Mouse (Mus musculus) retina, postnatal 7 days (tissue): ENCODE results near the gene Ttc23.

ENCODE experiments used
- DNase-seq: peaks from one replicate; pipeline ENCODE4 v3.0.0-alpha.2; 2012; ENCODE audit warnings: low read depth, low spot score

Gene Ttc23

DNA sequence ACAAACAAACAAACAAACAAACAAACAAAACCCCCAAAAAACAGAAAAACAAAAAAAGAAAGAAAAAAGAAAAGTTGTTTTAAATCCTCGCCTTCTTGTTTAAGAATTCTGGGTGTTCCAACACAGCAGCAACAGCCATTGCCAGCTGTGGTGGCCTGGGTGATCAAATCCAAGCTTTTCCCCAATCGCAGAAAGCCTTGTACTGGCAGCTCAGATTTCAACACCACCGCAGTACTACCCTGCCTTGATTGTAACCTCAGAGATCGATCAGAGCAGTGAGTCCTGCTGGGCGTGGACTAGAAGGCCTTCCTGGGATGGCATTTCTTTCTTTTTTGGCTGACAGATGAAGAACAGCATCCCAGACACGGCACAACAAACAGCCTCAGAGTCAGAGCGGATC lies 48.7 kb downstream of the Ttc23 start:
- no peak for DNase-seq

DNA sequence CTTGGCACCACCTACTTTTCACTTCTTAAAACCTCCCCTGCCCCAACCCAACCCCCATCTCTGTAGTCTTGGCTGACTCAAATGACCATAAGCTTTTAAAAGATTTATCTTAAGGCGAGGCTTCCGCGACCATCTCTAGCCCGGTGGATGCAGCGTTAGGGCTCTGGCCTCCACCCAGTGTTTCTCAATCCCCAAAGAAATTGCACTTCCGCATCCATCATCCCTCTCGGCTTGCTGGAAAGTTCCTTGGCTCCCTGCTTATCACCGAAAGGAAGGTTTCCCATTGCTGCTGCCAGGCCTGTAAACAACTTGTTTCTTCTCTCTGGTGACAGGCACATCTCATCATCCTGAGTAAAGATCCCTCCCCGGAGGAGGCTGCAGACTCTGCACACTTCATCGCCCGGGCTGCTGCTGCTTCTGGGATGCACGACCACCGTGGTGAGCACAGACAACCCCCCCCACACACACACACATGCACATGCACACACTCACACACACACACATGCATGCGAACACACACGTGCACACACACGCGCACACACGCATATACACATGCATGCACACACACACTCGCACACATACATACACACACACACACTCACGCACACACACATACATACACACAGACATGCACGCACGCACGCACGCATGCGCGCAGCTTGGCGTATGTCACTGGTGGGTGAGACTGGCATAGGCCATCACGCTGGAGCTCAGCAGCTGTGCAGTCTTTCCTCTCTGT lies 50.9 kb downstream of the Ttc23 start:
- DNase-seq: no peak

DNA sequence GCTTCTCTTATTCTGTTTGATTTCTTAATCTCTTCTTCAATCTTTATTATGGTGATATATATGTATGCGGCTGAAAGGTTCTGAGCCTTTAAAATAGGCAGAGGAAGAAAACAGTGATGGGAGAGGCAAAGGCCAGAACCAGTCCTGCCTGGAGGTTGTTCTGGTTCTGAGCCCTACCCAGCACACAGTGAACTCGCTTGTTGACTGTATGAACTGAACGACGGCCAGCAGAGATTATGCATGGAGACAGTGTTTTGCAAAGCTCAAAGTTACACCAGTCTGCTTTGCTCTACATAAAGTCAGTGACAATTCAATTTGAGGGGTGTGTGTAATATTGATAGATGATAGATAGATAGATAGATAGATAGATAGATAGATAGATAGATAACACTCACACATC lies 52.1 kb downstream of the Ttc23 start:
- DNase-seq: no peak

DNA sequence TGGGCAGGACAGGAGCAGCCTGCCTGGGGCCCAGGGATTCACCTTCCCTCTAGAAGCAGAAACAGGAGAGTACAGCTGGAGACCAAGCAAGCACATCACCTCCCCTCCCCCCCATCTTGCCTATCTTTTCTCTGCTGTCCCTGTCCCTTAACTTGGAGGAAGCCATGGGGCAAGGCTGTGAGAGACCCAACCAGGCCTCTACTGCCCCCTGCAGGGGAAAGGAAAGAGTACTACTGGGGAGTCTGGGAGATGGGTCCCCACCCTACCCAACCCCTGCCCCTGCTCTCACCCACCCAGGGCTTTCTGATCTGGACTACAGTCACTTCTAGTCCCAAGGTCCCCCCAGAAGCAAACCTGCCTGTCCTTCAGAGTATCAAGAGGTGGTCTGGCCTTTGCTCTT lies 53.6 kb downstream of the Ttc23 start:
- DNase-seq: peak; percentile 14

DNA sequence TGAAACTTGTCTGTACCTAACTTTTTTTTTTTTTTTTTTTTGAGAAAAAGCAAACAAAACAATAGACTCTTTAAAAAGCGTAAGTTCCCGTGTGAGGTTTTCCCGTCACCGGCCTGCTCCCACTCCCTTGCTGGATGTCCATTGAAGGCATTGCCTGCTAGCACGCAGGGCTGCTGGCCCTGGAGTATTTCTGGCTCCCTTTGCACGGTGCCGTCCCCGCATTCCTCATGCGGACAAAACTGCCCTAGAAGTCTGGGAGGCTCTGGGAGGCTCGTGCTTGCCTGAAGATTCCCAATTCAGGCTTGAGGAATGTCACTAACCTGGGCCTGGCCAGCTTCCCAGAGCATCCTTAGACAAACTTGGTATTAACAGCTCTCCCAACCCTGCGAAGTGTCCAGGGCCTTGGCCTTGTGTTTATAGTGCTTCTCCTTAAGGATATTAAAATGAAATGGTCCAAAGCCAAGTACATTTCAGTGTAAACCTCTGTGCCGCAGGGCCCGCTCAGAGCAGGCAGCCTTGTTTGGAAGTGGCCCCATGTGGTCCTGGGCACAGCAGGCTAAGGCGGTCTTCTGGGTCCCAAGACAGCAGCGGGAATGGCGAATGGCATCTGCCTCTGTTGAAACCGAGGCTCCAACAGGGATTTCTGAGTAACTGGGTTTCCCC lies 54.2 kb downstream of the Ttc23 start:
- DNase-seq: no peak

DNA sequence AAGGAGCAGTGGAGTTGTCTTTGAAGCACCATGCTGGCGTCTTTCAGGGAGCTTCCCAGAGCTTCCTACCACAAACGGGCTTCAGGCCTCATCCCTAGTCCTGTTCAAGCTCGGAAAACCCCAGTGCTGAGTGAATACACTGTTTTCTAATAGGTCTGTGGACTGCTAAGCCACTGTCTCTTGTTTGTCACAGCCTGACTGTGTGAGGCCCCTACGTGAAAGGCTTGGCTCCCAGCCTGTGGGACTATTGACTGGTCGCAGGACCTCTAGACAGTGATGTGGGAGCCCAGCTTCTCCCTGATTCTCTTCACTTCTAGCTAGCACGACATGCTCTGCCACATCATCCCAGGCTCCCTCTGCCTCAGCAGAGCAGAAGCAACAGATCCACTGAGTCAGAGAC lies 61.0 kb downstream of the Ttc23 start:
- no peak for DNase-seq

DNA sequence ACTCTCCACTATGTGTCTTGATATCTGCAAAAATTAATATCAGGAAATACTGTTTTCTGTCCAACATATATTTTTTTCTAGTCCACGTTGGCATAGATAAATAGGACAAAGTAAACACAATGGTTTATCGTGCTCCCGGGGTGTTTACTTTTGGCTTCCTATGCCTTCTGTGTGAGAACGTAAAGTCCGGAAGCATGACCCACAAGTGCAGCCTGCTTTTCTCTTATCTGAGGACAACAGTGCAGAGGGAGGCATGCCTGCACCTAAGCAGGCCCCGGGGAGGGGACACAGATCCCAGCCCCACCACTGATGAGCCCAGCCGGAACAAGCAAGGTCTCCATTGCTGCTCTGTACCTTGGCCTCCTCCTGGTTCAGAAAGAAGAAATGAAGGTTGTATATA lies 63.0 kb downstream of the Ttc23 start:
- DNase-seq: no peak

DNA sequence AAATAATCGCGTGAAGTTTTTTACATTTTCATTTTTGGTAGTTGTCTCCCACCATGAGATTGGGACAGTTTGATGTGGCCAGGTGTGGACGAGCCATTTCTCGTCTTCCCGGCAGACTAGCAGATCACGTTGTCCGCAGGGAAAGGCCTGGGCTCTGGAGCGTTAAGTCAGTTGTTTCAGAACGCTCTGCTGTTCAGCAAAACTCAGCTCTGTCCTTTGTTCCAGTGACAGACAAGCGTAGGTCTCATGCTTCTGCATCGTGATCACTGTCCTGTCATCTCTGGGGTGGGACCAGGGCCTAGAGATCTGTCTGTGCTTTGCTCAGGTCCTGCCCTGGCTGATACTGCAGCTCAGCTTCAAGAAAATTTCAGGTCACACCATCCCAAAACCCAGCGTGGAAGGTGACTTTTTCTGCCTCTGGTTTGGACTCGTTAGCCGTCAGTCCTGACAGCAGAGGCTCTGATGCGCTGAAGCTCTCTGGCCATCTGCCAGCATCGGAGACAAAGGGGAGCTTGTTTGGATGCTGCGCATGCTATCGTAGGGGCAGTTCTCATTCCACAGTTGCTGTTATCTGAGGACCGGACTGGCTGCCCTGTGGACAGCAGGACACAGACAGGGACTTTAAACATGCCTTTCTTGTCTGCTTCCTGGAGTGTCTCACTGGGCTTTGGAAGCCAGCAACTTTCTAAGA lies 66.8 kb downstream of the Ttc23 start:
- peak; percentile 46 for DNase-seq

DNA sequence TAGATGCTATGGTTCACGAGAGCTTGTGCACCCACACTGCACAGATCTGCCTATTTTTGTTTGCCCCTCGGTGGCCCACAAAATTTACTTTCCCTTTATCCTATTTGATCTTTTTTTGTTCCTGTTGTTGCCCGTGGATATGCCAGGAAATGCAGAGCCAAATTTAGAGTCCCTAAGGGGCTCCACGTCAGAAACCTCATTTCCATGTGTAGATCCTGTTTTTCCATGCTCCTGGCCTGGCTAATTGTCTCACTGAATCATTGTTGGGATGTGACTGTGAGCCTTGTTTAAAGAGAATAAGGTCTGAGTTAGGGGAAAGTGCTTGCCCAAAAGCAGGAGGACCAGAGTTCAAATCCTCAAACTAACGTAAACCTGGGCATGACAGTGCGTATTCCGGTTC lies 68.0 kb downstream of the Ttc23 start:
- DNase-seq: no peak

DNA sequence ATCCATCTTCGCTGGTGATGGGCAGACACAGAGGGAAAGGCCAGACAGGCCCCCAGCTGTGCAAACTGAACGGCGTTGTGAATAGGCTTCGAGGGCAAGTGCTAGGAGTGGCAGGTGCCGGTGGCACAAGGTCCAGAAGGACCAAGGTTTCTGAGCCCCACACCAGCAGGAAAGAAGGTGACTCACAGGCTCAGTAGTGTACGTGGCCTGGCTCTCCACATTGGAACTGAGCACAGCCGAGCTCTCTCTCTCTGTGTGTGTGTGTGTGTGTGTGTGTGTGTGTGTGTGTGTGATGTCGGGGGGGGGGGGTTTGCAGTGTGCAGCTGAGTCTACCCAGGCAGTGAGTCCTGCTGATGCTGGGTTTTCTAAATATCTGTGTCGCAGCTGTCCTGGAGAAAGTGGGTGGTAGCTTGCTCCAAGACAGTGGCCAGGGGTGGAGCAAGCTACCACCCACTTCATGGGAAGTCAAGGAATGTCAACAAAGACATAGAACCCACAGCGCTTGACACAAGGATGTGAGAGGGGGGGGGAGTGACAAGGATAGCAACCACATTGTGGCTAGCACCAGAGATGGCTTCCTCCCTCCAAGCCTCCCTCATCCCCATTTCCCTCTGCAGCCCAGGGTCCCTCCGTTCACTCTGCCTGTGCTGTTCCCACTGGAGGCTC lies 69.1 kb downstream of the Ttc23 start:
- DNase-seq: no peak

DNA sequence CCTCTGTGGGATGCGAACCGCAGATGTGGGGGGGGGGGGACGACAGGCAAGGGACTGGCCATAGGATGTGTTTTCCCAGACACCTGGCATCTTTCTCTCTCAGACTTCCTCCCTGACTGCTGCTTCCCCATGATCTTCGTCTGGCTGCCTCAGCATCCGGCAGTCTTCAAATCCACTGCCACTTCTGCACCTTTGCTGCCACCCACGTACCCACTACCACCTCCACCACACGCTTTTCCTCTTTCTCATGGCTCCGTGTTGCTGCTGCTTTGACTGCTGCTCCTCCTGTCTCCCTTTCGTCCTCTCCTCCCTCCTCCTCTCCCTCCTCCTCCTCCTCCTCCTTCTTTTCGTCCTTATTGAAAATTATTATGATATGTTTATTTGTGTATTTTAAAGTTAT lies 69.7 kb downstream of the Ttc23 start:
- no peak for DNase-seq

DNA sequence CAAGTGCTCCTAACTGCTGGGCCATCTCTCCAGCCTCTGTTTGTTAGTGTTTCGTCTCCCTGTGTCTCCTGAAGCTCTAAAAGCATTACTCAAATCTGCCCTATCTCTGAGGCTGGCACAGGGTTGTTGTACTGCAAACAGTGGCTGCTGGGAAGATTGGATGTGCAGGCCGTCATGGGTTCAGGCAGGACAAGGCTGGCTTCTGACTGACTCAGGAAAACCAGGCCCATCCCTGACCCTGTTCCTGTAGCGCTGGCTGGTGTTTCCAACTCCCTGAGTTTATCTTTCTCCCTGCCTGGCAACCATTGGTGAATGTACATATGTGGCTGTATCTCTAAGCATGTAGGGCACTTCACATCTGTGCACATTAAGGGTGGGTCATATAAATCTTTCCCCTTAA lies 70.3 kb downstream of the Ttc23 start:
- no peak for DNase-seq

DNA sequence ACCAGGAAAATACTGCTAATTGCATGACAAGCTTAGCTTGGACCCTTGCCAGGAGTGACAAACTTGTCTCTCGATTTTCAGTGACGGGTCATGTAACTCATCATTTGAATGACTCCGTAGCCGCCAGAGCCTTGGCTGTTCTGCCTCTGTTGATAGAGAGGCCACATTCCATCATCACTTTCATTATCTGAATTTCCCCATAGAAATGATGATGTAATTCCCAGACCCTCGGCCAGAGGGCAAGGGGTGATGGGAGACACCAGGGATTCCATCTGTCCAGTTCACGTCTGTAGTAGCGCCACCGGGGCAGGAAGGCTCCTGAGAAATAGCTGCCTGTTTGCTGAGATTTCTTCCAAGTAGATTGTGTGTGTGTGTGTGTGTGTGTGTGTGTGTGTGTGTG lies 71.6 kb downstream of the Ttc23 start:
- no peak for DNase-seq

DNA sequence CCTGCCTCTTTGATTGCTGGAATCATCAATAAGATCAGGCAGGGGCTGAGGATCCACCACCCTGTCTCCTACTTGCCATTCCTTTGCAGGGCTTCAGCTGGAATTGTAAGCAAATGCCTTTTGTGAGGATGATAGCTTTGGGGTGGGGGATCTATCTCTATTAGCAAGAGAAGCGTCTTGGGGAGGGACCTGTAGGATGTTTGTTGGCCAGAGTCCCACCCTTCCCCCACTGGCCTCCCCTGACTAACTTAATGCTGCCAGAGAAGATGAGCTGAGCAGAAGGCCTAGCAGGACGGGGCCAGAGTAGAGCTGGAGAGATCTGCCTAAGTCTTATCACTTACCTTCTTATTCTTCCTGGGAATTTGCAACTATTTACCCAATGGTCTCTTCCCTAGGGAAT lies 75.0 kb downstream of the Ttc23 start:
- no peak for DNase-seq

DNA sequence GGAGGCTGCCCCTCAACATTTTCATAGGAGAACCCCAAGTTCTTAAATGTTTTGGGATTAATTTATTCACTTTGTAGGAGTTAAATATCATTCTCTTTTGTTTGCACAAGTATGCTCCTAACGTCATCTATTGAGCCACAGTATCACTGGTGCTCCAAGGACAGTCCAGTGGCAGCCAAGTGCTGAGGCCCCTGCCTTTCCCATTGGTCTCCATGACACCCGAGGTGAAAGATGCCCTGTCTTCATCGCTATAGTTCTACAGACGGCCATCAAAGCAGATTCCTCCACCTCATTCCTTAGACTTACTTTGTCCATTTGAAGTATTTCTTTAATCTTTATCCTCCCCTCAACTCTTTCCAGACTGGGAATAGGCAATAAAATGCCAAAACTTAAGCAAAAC lies 77.3 kb downstream of the Ttc23 start:
- no peak for DNase-seq

DNA sequence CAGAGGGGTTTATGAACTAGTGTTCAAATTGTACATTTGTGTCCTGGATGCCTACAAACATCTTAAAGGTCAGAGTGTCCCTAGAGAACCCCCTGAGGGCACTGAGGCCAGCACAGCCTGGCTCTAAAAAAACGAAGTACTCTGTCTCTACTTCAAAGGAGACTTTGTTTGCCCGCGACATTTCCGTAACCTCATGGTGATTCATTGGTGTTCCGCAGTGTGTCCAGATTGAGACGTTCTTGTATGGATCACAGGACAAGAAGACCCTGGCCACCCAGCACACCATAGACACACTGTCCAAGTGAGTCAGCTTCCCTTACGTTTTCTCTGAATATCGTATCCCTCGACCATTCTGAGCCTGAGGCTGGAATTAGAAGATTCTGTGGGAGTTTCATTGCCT lies 77.8 kb downstream of the Ttc23 start:
- no peak for DNase-seq

DNA sequence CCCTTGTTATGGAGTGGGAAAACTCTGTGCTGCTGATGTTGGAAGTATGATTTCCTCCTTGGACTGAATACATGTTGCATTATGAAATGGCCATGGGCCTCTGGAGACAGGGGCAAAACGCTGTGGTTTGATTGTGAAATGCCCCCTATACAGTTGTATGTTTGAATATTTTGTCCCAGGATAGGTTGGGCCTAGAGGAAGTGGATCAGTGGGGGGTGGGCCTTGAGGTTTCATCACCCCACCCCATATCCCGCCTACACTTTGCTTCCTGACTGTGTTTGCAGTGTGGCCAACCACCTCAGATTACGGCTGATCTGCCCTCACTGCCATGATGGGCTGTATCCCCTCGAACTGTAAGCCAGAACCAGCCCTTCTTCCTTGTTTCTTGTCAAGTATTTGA lies 81.0 kb downstream of the Ttc23 start:
- DNase-seq: no peak

DNA sequence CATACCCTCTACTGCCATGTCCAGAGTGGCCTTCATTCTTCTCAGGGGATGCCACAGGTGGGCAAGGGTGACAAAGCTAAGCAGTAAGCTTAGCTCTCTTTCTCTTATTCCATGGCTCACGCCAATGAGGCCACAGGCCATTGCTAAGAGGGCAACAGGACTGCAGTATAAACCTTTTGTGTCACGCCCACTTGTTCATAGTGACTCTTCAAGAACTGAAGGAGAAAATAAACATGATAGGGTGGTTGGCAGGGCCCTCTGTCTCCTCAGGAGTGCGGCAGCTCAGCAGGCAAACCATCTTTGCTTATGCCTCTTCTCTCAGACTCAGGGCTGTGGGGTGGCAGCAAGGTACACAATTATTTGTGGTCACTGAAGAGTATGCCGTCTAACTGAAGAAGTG lies 81.6 kb downstream of the Ttc23 start:
- DNase-seq: no peak

DNA sequence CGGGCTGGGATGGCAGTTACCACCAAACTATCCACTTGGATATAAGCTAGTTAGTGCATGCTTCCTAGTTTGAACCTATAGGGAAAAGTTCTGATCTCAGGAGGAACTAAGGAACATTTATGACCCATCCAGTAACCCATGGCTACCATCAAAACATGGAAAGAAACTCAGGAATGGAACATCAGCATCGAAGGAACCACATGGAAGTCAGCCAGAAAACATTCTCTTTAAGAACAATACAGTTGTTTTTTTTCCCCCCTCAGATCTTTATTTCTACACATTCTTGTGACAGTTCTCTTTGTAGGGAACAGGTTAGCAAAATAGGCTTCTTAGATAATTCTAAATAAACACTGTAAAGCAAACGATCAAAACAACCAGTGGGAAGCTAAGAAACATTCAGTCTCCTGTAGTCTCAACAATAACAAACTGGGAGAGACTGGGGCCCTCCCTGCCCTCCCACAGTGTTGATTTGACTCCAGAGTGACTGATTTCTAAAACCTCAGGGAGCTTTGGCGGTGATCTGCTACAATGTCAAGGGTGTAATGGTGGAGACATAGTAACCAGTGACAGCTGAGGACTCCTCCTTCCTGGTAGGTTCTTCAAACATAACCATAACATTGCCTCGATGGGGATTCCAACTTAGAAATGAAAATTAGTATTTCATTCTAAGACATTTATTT lies 83.4 kb downstream of the Ttc23 start:
- DNase-seq: no peak

DNA sequence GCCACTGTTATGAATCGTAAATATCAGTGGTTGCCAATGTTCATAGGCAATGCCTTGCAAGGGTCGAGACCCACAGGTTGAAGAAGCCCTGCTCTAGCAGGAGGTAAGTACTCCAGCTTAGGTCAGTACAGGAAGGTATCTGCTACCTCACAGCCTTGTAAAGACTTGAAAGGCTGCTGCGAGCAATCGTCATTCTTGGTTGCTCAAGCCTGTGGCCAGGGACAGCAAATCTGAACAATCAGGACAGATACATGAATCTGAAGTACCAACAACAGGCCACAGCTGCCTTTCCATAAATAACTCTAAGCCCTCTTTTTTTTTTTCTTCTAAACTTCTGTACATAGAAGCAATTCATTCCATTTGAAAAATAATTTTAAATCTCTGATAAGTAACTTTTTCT lies 85.1 kb downstream of the Ttc23 start:
- no peak for DNase-seq

DNA sequence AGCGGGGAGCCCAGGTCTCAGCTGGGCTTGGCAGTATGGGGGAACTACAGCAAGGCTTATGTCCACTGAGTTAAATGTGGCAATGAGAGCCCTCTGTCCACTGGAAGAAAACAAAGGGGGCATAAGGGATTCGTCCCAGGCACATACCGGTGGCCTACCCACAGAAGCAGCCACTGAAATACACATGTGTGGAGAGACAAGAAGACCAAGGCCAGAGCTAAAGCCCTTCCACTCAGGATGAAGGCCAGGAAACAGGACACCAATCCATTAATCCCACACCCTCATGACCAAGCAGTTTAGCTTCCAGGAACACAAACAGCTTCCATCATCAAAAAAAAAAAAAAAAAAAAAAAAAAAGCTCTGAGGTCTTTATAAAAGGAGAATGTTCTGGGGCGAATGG lies 93.2 kb downstream of the Ttc23 start:
- no peak for DNase-seq

DNA sequence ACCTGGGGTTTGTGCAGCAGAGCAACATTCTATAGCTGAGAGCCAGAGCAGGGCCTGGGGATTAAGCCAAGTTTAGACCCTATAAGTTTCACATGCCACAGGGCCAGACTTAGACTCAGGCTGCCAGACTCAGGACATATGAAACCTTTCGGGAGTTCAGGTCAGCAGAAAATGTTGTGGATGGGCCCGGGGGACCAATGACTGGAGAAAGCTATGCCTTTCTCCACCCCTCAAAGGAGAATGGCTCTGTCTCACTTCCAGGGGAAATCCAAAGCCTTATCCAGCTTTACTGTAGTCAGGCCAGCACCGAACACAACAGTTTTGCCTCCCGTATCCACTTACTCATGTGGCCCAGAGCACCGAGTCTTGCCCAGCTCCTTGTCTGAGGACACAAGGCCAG lies 93.6 kb downstream of the Ttc23 start:
- no peak for DNase-seq
